Mouse (Mus musculus) intestine, embryonic 15.5 days (tissue): ENCODE measurements around the gene Hes3. TPM values are rescaled to one million over a fixed set of nuclear protein-coding genes. Genes with fewer than 3 reads are reported as not detected.

ENCODE experiments used
- ATAC-seq: fragments of 200-750 bp; cut with Nextera tagmentation; 2 replicates; pipeline ENCODE4 v1.8.0; 2017; ENCODE audit warnings: moderate TSS enrichment, moderate library complexity
- H3K27ac ChIP-seq: fragments of 300-500 bp; sonication (generic); 2 replicates; pipeline ENCODE4 v1.5.1; 2015; ENCODE audit warnings: mild to moderate bottlenecking, inconsistent platforms
- H3K27me3 ChIP-seq: fragments of 300-500 bp; sonication (generic); replicated peaks from 2 replicates; pipeline ENCODE4 v1.6.1; 2015; ENCODE audit warnings: inconsistent platforms
- H3K36me3 ChIP-seq: fragments of 300-500 bp; sonication (generic); 2 replicates; pipeline ENCODE4 v1.6.1; 2015; ENCODE audit warnings: inconsistent platforms
- H3K4me1 ChIP-seq: fragments of 300-500 bp; sonication (generic); replicated peaks from 2 replicates; pipeline ENCODE4 v1.6.1; 2015; ENCODE audit warnings: inconsistent platforms
- H3K4me2 ChIP-seq: fragments of 300-500 bp; sonication (generic); replicated peaks from 2 replicates; pipeline ENCODE4 v1.6.1; 2015; ENCODE audit warnings: mild to moderate bottlenecking, inconsistent platforms
- H3K4me3 ChIP-seq: fragments of 300-500 bp; sonication (generic); replicated peaks from 2 replicates; pipeline ENCODE4 v1.5.1; 2015; ENCODE audit warnings: inconsistent platforms
- H3K9ac ChIP-seq: fragments of 300-500 bp; sonication (generic); 2 replicates; pipeline ENCODE4 v1.6.1; 2015; ENCODE audit warnings: inconsistent platforms
- H3K9me3 ChIP-seq: fragments of 300-500 bp; sonication (generic); 2 replicates; pipeline ENCODE4 v1.6.1; 2016; ENCODE audit warnings: inconsistent platforms
- WGBS: fragments of 180-500 bp; shearing (Covaris S2); methylation state at CpG from one replicate; pipeline ENCODE4 v1.1.7; 2015; 5-methylcytosine and 5-hydroxymethylcytosine counted together
- polyA plus RNA-seq: library from polyadenylated mRNA; unstranded; fragments of >200 nt; fragmentation: Nextera tagmentation; extraction: Ambion mirVana; gene quantifications from 2 replicates; pipeline ENCODE4 v1.2.1, GENCODE M21; 2015

Gene Hes3
- polyA plus RNA-seq, 1 experiment from 2014 or later: not detected

DNA sequence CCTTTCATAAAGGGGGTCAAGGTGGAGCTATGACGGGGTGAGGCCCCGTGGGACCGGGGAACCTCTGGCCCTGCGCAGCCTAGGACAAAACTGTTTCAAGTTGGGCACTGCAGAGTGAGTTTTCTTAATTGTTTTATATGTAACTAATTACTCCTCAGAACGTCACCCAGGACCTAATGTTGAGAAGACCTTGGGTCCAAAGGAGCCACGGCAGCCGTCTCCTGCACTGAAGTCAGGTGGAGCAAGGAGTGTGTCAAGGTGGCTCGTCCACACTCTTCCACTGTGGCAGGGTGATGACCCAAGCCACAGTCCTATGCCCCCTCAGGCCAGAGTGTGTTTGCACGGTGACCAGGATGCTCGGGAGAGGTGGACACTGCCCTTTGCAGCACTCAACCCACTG is 11.7 kb upstream of the Hes3 start:
- Histone ChIP-seq H3K4me1 (peaks cover 6% of the 10 kb centered on the region; the same call in 1 of the 2 replicates), H3K4me2 (no peak overlapping the region), H3K36me3 (peaks cover 21% of the 10 kb centered on the region; the same call in 1 of the 2 replicates), H3K9me3 (no peaks in the 10 kb centered on the region), H3K4me3 (no peak overlapping the region), H3K9ac (no peak overlapping the region), H3K27ac (no peak overlapping the region), H3K27me3 (no peaks in the 10 kb centered on the region)
- ATAC-seq: no peak
- WGBS: 84% methylated on average over 10 of the region's 10 CpGs

DNA sequence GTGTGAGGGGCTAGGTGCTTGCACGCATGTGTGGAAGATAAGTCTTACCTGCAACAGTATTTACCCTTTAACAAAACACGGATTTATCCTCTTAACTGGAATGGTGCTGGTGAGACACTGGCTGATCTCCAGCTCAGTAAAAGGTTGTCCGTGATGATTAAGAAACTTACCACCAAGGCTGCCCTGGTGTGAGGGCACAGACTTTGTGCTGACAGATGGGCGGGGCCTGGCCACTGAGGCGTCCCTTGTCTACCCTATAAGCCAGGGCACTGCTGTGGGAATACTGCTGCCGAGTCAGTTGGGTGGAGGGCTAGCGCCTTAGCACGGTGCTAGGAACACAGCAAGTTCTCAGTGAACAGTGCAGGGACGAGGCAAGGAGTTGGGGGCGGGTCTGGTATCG is 10.6 kb upstream of the Hes3 start:
- WGBS: 75% methylated on average over 11 of the region's 11 CpGs
- no peak overlapping the region for H3K4me3 ChIP-seq
- H3K27me3 ChIP-seq: no peaks in the 10 kb centered on the region
- no peak overlapping the region for H3K27ac ChIP-seq
- no peaks in the 10 kb centered on the region for H3K9me3 ChIP-seq
- peaks cover 10% of the 10 kb centered on the region; the same call in 1 of the 2 replicates for H3K4me1 ChIP-seq
- H3K36me3 ChIP-seq: peaks cover 21% of the 10 kb centered on the region; the same call in 1 of the 2 replicates
- H3K9ac ChIP-seq: no peak overlapping the region
- no peak for ATAC-seq
- no peak overlapping the region for H3K4me2 ChIP-seq

DNA sequence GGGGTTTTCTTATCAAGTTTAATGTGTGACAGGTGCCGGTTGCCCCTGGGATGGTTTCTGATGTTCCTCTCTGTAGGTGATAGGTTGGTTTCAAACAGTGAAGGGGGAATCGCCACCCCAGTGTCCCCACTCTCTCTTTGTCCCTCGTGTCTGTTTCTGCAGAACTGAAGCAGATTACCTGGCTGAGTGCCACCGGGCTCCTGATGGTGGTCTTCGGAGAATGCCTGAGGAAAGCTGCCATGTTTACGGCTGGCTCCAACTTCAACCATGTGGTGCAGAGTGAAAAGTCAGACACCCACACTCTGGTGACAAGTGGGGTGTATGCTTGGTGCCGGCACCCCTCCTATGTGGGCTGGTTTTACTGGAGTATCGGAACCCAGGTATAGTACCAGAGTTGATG is 8.9 kb upstream of the Hes3 start:
- no peak overlapping the region for H3K27ac ChIP-seq
- no peak overlapping the region for H3K9ac ChIP-seq
- H3K4me2 ChIP-seq: no peak overlapping the region
- WGBS: 95% methylated on average over 8 of the region's 8 CpGs
- H3K4me3 ChIP-seq: no peak overlapping the region
- peaks cover 21% of the 10 kb centered on the region; the same call in 1 of the 2 replicates for H3K36me3 ChIP-seq
- no peaks in the 10 kb centered on the region for H3K27me3 ChIP-seq
- no peak for ATAC-seq
- H3K9me3 ChIP-seq: no peaks in the 10 kb centered on the region
- peaks cover 17% of the 10 kb centered on the region for H3K4me1 ChIP-seq

DNA sequence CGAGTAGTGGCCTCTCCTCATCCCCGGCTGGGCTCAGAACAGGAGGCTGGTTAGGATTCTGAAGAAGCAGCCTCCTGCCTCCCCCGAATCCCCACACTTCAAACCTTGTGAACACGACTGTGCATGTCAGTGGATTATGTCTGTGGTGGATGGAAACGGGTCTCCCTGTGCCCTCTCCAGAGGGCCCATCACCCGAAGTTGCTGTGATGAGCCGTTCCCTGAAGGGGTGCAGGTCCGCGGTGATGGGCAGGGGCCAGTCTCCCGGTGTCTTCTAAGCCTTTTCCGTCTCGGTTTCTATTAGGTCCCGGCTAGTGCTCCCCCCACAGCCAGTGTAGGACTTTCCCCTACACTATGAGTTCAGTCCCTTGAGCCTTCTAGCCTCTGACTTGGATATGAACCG is 7.4 kb upstream of the Hes3 start:
- Histone ChIP-seq H3K4me1 (peaks cover 19% of the 10 kb centered on the region), H3K9ac (peak overlapping the region; percentile 14; the same call in 1 of the 2 replicates), H3K4me2 (peak overlapping the region; percentile 91; the same call in 1 of the 2 replicates), H3K27me3 (peaks cover 3% of the 10 kb centered on the region; the same call in 1 of the 2 replicates), H3K36me3 (peaks cover 17% of the 10 kb centered on the region; the same call in 1 of the 2 replicates), H3K27ac (no peak overlapping the region), H3K4me3 (no peak overlapping the region), H3K9me3 (no peaks in the 10 kb centered on the region)
- no peak for ATAC-seq
- WGBS: 86% methylated on average over 14 of the region's 14 CpGs

DNA sequence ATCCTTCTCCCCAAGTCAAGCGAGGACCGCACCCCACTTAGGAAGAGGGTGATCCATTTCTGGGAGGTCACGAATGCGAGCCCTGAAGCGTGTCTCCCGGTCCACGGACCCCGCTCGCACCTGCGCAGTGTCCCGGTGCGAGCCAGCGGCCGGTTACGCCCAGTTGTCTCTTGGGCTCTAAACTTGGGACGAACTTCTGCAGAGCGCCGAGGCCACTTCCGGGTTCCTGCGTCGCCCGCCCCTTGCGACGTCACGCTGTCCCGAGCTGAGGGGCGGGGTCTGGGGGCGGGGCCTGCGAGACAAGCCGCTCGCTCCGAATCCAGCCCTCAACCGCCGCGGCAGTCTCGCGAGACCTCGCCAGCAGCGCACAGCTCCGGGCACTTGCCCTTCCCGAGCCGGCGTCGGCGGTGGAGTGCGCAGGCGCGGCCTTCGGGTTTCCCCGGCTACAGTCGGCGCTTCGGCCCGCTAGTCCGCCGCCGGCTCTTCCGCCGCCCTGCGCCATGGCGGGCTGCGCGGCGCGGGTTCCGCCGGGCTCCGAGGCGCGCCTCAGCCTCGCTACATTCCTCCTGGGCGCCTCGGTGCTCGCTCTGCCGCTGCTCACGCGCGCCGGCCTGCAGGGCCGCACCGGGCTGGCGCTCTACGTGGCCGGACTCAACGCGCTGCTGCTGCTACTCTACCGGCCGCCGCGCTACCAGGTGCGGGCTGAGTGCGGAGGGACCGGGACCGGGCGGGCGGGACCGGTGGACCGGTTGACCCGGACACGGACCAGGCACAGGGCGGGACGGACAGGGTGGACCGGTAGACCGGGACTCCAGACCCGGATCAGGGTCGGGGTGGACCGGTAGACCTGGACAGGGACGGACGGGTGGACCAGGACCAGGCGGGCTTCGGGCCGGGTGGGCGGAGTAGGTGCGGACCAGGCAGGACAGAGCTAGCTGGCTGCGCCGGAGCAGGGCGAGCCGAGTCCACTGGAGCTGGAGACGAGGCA is 5.7 kb upstream of the Hes3 start, which contains the start of gene Icmt:
TSS of gene Icmt (plus strand) at position 354 of the 988 bp plus-strand sequence.
- H3K4me3 ChIP-seq: peak within 1 kb of the TSS; percentile 96
- peak; percentile 97 for ATAC-seq
- H3K27me3 ChIP-seq: peaks cover 20% of the 10 kb centered on the region
- under 1% methylated on average over 119 of the region's 119 CpGs for whole genome bisulfite sequencing
- no peaks in the 10 kb centered on the region for H3K9me3 ChIP-seq
- peak within 1 kb of the TSS; percentile 78 for H3K27ac ChIP-seq
- H3K9ac ChIP-seq: peak within 1 kb of the TSS; percentile 93
- H3K4me2 ChIP-seq: peak within 1 kb of the TSS; percentile 91
- H3K36me3 ChIP-seq: peaks cover 7% of the 10 kb centered on the region; the same call in 1 of the 2 replicates
- H3K4me1 ChIP-seq: peaks cover 27% of the 10 kb centered on the region

DNA sequence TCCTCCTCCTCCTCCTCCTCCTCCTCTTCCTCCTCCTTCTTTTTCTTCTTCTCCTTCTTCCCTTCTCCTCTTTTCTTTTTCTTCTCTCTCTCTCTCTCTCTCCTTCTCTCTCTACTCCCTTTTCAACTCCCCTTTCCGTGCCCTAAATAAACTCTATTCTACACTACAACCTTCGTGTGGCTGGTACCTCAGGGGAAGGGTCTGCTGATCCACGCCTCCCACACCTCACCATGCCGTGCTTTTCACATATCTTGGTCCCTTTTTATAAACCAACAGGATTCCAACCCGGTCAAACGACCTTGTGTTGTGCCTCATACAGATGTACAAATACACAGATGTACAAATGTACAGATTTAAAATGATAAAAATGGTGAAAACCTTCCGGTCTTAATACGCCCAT is 4.9 kb upstream of the Hes3 start:
- 10% methylated on average over 8 of the region's 8 CpGs for whole genome bisulfite sequencing
- Histone ChIP-seq H3K9me3 (no peaks in the 10 kb centered on the region), H3K4me1 (peaks cover 29% of the 10 kb centered on the region), H3K27ac (no peak overlapping the region), H3K4me2 (peak overlapping the region; percentile 66), H3K9ac (peak overlapping the region; percentile 57; the same call in 1 of the 2 replicates), H3K36me3 (peaks cover 7% of the 10 kb centered on the region; the same call in 1 of the 2 replicates), H3K27me3 (peaks cover 27% of the 10 kb centered on the region), H3K4me3 (peak overlapping the region; percentile 96)
- no peak for ATAC-seq

DNA sequence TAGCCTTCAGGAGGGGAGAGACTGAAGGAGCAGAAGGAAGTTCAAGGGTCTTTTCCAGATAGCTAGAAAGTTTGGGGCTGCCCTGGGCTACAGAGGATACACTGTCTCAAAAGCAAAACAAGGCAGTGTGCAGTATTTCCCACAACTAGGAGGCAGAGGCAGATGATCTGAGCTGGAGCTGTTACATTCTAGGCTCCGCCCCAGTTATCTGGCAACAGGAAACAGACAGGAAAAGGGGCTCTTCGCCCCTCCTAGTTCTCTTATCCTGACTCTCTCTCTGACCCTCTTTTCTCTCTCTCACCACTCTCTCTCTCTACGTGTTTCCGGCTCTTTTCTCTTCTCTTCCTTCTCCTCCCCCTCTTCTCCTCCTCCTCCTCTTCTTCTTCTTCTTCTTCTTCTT is 4.5 kb upstream of the Hes3 start:
- H3K36me3 ChIP-seq: peaks cover 4% of the 10 kb centered on the region; the same call in 1 of the 2 replicates
- 11% methylated on average over 4 of the region's 4 CpGs for WGBS
- H3K9me3 ChIP-seq: no peaks in the 10 kb centered on the region
- H3K4me3 ChIP-seq: no peak overlapping the region
- no peak overlapping the region for H3K4me2 ChIP-seq
- H3K27ac ChIP-seq: 0 out of 2 replicates have a peak overlapping the region, but pooled peaks have one; percentile 7
- H3K27me3 ChIP-seq: peaks cover 32% of the 10 kb centered on the region
- H3K9ac ChIP-seq: no peak overlapping the region
- peaks cover 29% of the 10 kb centered on the region for H3K4me1 ChIP-seq
- no peak for ATAC-seq

DNA sequence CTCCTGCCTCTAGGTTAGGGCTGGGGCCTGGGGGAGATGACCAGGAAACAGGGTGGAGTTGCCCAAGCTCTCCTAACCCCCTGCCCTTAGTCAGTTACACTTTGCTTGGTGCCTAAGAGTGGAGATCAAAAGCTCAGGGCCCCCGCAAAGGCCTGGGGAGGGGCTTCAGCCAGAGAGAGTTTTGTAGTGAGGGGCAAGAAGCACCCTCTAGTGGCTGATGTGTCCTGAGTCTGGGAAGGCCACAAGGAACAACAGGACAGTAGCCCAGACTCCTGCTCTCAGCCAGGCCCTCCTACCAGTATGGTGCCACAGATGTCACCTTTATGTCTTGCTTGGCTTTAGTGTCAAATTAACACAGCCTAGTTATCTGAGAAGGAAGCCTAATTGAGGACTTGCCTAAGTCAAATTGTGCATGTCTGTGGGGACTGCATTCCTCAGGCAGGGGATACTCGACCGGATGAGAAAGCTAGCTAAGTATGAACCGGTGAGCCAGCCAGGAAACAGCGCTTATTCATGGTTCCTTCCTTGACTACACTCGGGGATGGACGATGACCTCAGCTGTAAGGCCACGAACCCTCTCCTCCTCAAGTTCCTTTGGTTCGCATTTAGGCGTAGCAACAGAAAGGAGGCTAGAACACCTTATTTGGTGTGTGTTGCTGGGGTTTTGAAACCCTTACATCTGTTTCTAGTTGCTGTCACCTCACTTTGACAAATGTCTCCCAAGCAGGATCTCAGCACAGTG is 2.9 kb upstream of the Hes3 start:
- ATAC-seq: no peak
- no peak overlapping the region for H3K4me3 ChIP-seq
- no peak overlapping the region for H3K9ac ChIP-seq
- no peaks in the 10 kb centered on the region for H3K9me3 ChIP-seq
- no peak overlapping the region for H3K27ac ChIP-seq
- no peaks in the 10 kb centered on the region for H3K36me3 ChIP-seq
- peaks cover 46% of the 10 kb centered on the region for H3K27me3 ChIP-seq
- H3K4me1 ChIP-seq: peaks cover 38% of the 10 kb centered on the region
- 49% methylated on average over 10 of the region's 10 CpGs for WGBS
- no peak overlapping the region for H3K4me2 ChIP-seq

DNA sequence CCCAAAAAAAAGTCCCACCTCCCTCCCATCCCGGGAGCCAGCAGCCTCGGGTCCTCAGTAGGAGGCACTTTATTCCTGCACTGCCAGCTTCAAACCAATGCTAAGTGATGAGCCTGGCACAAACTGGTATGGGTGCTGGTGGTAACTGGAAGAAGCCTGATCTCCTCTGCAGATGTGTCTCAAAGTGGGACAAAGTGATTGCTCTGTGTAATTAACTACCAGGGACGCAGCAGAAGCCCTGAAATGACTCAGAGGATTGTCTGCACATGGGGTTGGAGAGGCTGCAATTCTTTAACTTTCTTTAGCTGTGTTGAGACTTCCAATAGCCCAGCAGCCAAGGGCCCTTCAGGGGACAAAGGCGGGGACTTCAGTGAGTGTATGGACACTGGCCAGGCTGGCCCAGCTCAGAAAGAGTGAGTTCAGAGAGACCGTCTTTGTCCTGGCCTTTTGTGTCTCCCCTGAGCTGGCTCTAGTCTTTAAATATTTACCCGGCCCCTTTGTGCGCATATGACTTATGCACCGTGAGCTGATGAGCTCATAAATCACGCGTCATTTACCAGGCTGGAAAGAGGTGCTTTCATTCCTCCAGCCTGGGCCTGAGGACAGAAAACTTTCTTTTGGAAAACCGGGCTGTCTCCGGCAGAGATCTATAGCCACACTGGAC is 772 bp upstream of the Hes3 start:
- H3K9ac ChIP-seq: no peak overlapping the region
- H3K9me3 ChIP-seq: no peaks in the 10 kb centered on the region
- H3K36me3 ChIP-seq: no peaks in the 10 kb centered on the region
- no peak overlapping the region for H3K27ac ChIP-seq
- 14% methylated on average over 12 of the region's 12 CpGs for WGBS
- H3K27me3 ChIP-seq: peaks cover 61% of the 10 kb centered on the region
- peaks cover 27% of the 10 kb centered on the region for H3K4me1 ChIP-seq
- no peak overlapping the region for H3K4me3 ChIP-seq
- ATAC-seq: no peak
- H3K4me2 ChIP-seq: no peak overlapping the region

DNA sequence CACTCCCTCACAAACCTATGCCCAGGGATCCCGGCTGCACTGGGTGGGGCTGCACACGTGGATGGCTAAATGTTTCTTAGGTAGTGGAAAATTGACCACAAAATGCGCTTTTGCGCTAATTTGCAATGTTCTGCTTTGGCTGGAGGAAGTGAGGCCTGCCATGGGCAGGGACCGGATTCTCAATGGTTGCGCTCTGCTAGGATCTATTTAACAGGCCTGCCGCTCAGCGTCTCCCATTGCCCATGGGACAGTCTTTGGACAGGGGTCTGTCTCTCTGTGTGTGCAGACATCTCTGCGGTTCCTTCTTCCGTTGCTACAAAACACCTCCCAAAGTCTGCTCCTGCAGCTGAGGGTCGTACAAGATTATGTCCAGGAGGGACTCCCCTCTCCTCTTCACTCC is 471 bp downstream of the Hes3 start:
- H3K36me3 ChIP-seq: no peaks in the 10 kb centered on the region
- H3K27ac ChIP-seq: no peak overlapping the region
- H3K4me2 ChIP-seq: peak overlapping the region; percentile 54; the same call in 1 of the 2 replicates
- H3K4me3 ChIP-seq: no peak overlapping the region
- WGBS: 26% methylated on average over 11 of the region's 11 CpGs
- no peak for ATAC-seq
- H3K9me3 ChIP-seq: no peaks in the 10 kb centered on the region
- H3K9ac ChIP-seq: no peak overlapping the region
- peaks cover 35% of the 10 kb centered on the region for H3K4me1 ChIP-seq
- H3K27me3 ChIP-seq: peaks cover 74% of the 10 kb centered on the region

DNA sequence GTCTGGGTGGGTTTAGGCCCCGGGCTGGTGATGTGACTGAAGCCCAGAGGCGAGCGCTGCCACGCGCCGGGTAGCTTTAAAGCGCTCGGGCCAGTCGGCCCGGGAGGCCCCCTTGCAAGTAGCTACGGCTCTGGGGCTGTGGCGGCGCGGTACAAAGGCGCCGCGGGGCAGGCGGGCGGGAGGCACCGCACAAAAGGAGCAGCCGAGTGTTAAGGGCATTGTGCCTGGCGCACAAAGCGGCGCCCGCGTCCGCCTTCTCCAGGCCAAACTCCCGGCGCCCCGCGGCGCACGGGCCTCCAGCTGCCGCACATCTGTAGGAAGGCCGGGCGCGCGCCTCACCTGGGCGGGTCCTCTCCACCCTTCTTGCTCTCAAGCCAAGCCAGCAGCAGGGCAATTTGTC is 1.1 kb downstream of the Hes3 start:
- H3K27ac ChIP-seq: no peak overlapping the region
- no peak for ATAC-seq
- under 1% methylated on average over 39 of the region's 39 CpGs for WGBS
- H3K27me3 ChIP-seq: peaks cover 78% of the 10 kb centered on the region
- H3K36me3 ChIP-seq: no peaks in the 10 kb centered on the region
- peak overlapping the region; percentile 54 for H3K4me2 ChIP-seq
- H3K4me1 ChIP-seq: peaks cover 30% of the 10 kb centered on the region; the same call in 1 of the 2 replicates
- no peaks in the 10 kb centered on the region for H3K9me3 ChIP-seq
- H3K4me3 ChIP-seq: peak overlapping the region; percentile 29
- H3K9ac ChIP-seq: no peak overlapping the region
